Mouse (Mus musculus): ENCODE data around the gene Ubr3.

- TF ChIP-seq POLR2A (IDR thresholded peaks at IDR 0.05; ENCODE audit: borderline replicate concordance, control insufficient read depth, low read depth, low read length) (no peak), CTCF (IDR thresholded peaks at IDR 0.05; ENCODE audit: control insufficient read depth, insufficient read depth, low read length) (no peak)
Measured at GRCm38 (mm10) chr2:70047868-70048267, 150.8 kb downstream of the Ubr3 start.
